Mouse (Mus musculus) hindbrain, postnatal 0 days (tissue): Measurements from ENCODE around the gene Cd93. TPM values are rescaled to one million over a fixed set of nuclear protein-coding genes. Genes with fewer than 3 reads are reported as not detected.

Experiments used
- ATAC-seq: fragments of 200-750 bp; cut with Nextera tagmentation; 2 replicates; pipeline ENCODE4 v1.8.0; 2017; ENCODE audit warnings: mild to moderate bottlenecking, moderate TSS enrichment, moderate library complexity
- DNase-seq: peaks from one replicate; pipeline ENCODE4 v3.0.0-alpha.2; 2015; ENCODE audit warnings: low spot score
- H3K27ac ChIP-seq: fragments of 300-500 bp; sonication (generic); 2 replicates; pipeline ENCODE4 v1.5.1; 2014; ENCODE audit warnings: mild to moderate bottlenecking
- H3K27me3 ChIP-seq: fragments of 300-500 bp; sonication (generic); 2 replicates; pipeline ENCODE4 v1.6.1; 2014; ENCODE audit warnings: low read length, mixed read lengths; ENCODE audit not compliant: insufficient read depth
- H3K36me3 ChIP-seq: fragments of 300-500 bp; sonication (generic); 2 replicates; pipeline ENCODE4 v1.6.1; 2014; ENCODE audit warnings: low read length, mixed read lengths; ENCODE audit not compliant: insufficient read depth
- H3K4me1 ChIP-seq: fragments of 300-500 bp; sonication (generic); 2 replicates; pipeline ENCODE4 v1.6.1; 2014; ENCODE audit warnings: antibody characterized with exemption, low read length, mixed read lengths; ENCODE audit not compliant: insufficient read depth
- H3K4me2 ChIP-seq: fragments of 300-500 bp; sonication (generic); 2 replicates; pipeline ENCODE4 v1.6.1; 2014; ENCODE audit warnings: low read depth, mild to moderate bottlenecking, low read length, moderate library complexity, mixed read lengths
- H3K4me3 ChIP-seq: fragments of 300-500 bp; sonication (generic); 2 replicates; pipeline ENCODE4 v1.5.1; 2014; ENCODE audit warnings: low read length
- H3K9ac ChIP-seq: fragments of 300-500 bp; sonication (generic); replicated peaks from 2 replicates; pipeline ENCODE4 v1.6.1; 2014; ENCODE audit warnings: mild to moderate bottlenecking, low read length, moderate library complexity, mixed read lengths
- H3K9me3 ChIP-seq: fragments of 300-500 bp; sonication (generic); 2 replicates; pipeline ENCODE4 v1.6.1; 2016; ENCODE audit warnings: low read length, mixed read lengths
- CTCF ChIP-seq: IDR thresholded peaks from 2 replicates; pipeline ENCODE4 v1.5.1; 2016; ENCODE audit warnings: antibody characterized with exemption, control low read depth, low read depth
- WGBS: fragments of 180-500 bp; shearing (Covaris S2); extraction: QIAGEN DNeasy Blood & Tissue Kit; methylation state at CpG from one replicate; pipeline ENCODE4 v1.1.7; 2014; 5-methylcytosine and 5-hydroxymethylcytosine counted together
- polyA plus RNA-seq: library from polyadenylated mRNA; unstranded; fragments of >200 nt; fragmentation: Nextera tagmentation; extraction: Ambion mirVana; gene quantifications from 2 replicates; pipeline ENCODE4 v1.2.1, GENCODE M21; 2015
- total RNA-seq: library from RNA; depleted of rRNA; stranded (reverse); fragments of >200 nt; gene quantifications from 2 replicates; pipeline ENCODE4 v1.2.3, GENCODE M21; 2014

The Cd93 gene
- total and polyA plus RNA-seq, 2 experiments from 2014 or later = 5.3 to 21.5 TPM

DNA sequence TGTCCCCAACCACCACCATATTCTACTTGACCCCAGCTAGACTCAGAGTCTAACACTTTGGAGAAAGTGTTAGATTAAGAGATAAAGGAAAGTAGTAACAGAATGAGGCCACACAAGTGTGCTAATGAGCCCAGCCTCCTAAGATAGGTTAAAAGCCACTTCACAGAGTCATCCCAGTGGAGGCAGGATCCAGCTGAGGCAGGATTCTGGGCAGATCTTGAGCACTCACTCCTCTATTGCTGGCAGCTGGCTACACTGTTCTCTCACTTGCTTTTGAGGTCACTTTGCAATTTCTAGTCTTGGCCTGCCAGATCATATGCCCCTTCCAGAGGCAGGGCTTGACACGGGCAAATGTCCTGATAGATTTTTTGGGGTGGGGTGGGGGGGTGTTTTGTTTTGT lies 1.1 kb upstream of the Cd93 start:
- ATAC-seq = no peak
- no peak overlapping the region for H3K4me3 ChIP-seq
- 87% methylated on average over 1 of the region's 1 CpGs for WGBS
- H3K27ac ChIP-seq = no peak overlapping the region
- no peak overlapping the region for H3K4me2 ChIP-seq
- H3K27me3 ChIP-seq = no peaks in the 10 kb centered on the region
- H3K36me3 ChIP-seq = no peaks in the 10 kb centered on the region
- no peaks in the 10 kb centered on the region for H3K9me3 ChIP-seq
- H3K4me1 ChIP-seq = peaks cover 5% of the 10 kb centered on the region; the same call in 1 of the 2 replicates
- no peak for DNase-seq
- no peak for TF ChIP-seq CTCF
- H3K9ac ChIP-seq = no peak overlapping the region

DNA sequence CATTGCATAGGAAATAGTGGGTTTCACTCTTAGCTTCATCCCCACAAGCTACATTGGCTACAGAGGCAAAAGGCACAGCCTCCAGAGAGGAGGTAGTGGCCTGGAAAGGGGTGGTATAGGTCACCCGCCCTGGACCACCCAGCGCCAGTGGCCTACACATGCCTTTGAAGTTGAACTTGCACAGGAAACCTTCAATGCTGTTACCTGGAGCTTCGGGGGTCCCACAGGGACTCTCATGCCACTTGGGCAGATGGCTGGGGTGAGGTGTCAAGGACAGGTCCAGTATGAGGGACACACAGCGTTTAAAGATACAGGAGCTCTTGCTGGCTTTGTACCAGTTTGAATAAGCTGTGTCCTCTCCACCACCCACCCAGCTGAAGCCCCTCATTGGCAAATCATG lies 653 bp downstream of the Cd93 start:
- peak overlapping the region; percentile 46; the same call in 1 of the 2 replicates for H3K27ac ChIP-seq
- H3K36me3 ChIP-seq = no peaks in the 10 kb centered on the region
- H3K27me3 ChIP-seq = no peaks in the 10 kb centered on the region
- H3K4me2 ChIP-seq = peak overlapping the region; percentile 13; the same call in 1 of the 2 replicates
- H3K9ac ChIP-seq = no peak overlapping the region
- ATAC-seq = no peak; the same call in 1 of the 2 replicates
- H3K4me1 ChIP-seq = peaks cover 5% of the 10 kb centered on the region; the same call in 1 of the 2 replicates
- no peak for DNase-seq
- no peaks in the 10 kb centered on the region for H3K9me3 ChIP-seq
- 88% methylated on average over 4 of the region's 4 CpGs for WGBS
- TF ChIP-seq CTCF = no peak
- H3K4me3 ChIP-seq = no peak overlapping the region; the same call in 1 of the 2 replicates

GRCm38 (mm10) chr2:148442172-148442571 lies 1.2 kb downstream of the Cd93 start:
- peak; percentile 59 for ATAC-seq
- H3K4me3 ChIP-seq = no peak overlapping the region
- TF ChIP-seq CTCF = no peak
- WGBS = 40% methylated on average over 4 of the region's 4 CpGs
- no peak overlapping the region for H3K27ac ChIP-seq
- no peaks in the 10 kb centered on the region for H3K27me3 ChIP-seq
- no peaks in the 10 kb centered on the region for H3K9me3 ChIP-seq
- H3K9ac ChIP-seq = no peak overlapping the region
- peak; percentile 12 for DNase-seq
- no peaks in the 10 kb centered on the region for H3K36me3 ChIP-seq
- peak overlapping the region; percentile 13 for H3K4me2 ChIP-seq
- peaks cover 5% of the 10 kb centered on the region; the same call in 1 of the 2 replicates for H3K4me1 ChIP-seq

DNA sequence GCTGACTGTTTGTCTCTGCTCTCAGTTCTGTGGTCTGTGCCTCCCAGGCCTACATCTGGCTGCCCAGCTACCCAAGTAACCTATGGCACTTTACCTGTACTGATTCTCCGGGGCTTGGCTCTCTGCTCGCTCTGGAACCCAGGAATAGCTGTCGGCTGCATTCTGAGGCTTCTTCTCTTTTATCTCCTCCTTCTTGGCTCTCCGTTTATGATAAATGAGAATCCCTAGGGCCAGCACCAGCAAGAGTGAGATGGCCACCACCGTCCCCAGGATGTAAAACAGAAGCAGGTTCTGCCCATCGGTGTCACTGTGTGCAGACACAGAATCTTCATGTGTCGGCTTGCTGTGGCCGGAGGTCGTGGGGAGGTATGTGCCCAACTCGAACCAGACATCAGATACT lies 1.9 kb downstream of the Cd93 start:
- Histone ChIP-seq H3K27me3 (no peaks in the 10 kb centered on the region), H3K27ac (no peak overlapping the region), H3K9me3 (no peaks in the 10 kb centered on the region), H3K9ac (no peak overlapping the region), H3K36me3 (no peaks in the 10 kb centered on the region), H3K4me1 (peaks cover 5% of the 10 kb centered on the region; the same call in 1 of the 2 replicates), H3K4me2 (peak overlapping the region; percentile 13; the same call in 1 of the 2 replicates), H3K4me3 (no peak overlapping the region)
- no peak for DNase-seq
- TF ChIP-seq CTCF = no peak
- no peak for ATAC-seq
- WGBS = 88% methylated on average over 10 of the region's 10 CpGs

GRCm38 (mm10) chr2:148439691-148440276 lies 3.6 kb downstream of the Cd93 start:
- 84% methylated on average over 3 of the region's 3 CpGs for WGBS
- no peaks in the 10 kb centered on the region for H3K27me3 ChIP-seq
- no peak overlapping the region for H3K4me3 ChIP-seq
- no peaks in the 10 kb centered on the region for H3K9me3 ChIP-seq
- no peak for TF ChIP-seq CTCF
- no peak overlapping the region for H3K9ac ChIP-seq
- DNase-seq = no peak
- no peak overlapping the region for H3K4me2 ChIP-seq
- no peaks in the 10 kb centered on the region for H3K36me3 ChIP-seq
- ATAC-seq = no peak
- H3K27ac ChIP-seq = no peak overlapping the region
- H3K4me1 ChIP-seq = peaks cover 5% of the 10 kb centered on the region; the same call in 1 of the 2 replicates

GRCm38 (mm10) chr2:148436285-148436684 lies 7.1 kb downstream of the Cd93 start:
- Histone ChIP-seq H3K27me3 (no peaks in the 10 kb centered on the region), H3K4me1 (no peaks in the 10 kb centered on the region), H3K36me3 (no peaks in the 10 kb centered on the region), H3K27ac (no peak overlapping the region), H3K4me3 (no peak overlapping the region), H3K9ac (no peak overlapping the region), H3K9me3 (no peaks in the 10 kb centered on the region), H3K4me2 (no peak overlapping the region)
- ATAC-seq (no peak), DNase-seq (no peak)
- 56% methylated on average over 3 of the region's 3 CpGs for WGBS
- TF ChIP-seq CTCF = no peak

DNA sequence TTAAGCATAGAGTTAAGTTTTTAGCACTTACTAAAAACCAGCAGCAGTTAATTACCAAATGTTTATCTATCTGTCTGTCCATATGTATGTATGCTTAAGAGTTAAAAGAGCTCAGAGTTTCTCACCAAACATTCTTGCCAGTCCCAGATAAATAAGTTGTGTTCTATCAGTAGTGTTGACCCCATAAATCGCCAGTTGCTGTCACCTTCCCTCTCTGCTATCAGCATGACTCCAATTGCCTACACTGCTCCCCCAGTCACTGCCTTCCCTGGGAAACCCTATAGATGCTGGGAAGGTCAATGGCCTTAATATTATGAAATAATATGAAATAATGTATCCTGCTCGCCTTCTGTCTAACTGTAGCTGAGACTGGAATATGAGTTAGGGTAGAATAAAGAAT lies 11.0 kb downstream of the Cd93 start:
- Histone ChIP-seq H3K4me2 (no peak overlapping the region), H3K27ac (no peak overlapping the region), H3K27me3 (no peaks in the 10 kb centered on the region), H3K4me3 (no peak overlapping the region), H3K9ac (no peak overlapping the region), H3K36me3 (no peaks in the 10 kb centered on the region), H3K4me1 (no peaks in the 10 kb centered on the region), H3K9me3 (no peaks in the 10 kb centered on the region)
- DNase-seq (no peak), ATAC-seq (no peak)
- WGBS = 70% methylated on average over 2 of the region's 2 CpGs
- TF ChIP-seq CTCF = no peak
